Mouse (Mus musculus) neural tube, embryonic 11.5 days (tissue): Measurements from ENCODE around the gene Bbs4. TPM values are rescaled to one million over a fixed set of nuclear protein-coding genes. Genes with fewer than 3 reads are reported as not detected.

Source experiments
- ATAC-seq: fragments of 200-750 bp; cut with Nextera tagmentation; 2 replicates; pipeline ENCODE4 v1.8.0; 2017; ENCODE audit warnings: moderate number of reproducible peaks, mild to moderate bottlenecking, moderate TSS enrichment, moderate library complexity; ENCODE audit not compliant: insufficient read depth, low FRiP score, low TSS enrichment
- DNase-seq: peaks from one replicate; pipeline ENCODE4 v3.0.0-alpha.2; 2015; ENCODE audit warnings: low spot score
- H3K27ac ChIP-seq: fragments of 300-500 bp; sonication (generic); 2 replicates; pipeline ENCODE4 v1.5.1; 2014; ENCODE audit warnings: low read depth, mild to moderate bottlenecking, low read length
- H3K27me3 ChIP-seq: fragments of 300-500 bp; sonication (generic); 2 replicates; pipeline ENCODE4 v1.6.1; 2014; ENCODE audit warnings: mild to moderate bottlenecking, low read length, mixed read lengths; ENCODE audit not compliant: control insufficient read depth, insufficient read depth
- H3K36me3 ChIP-seq: fragments of 300-500 bp; sonication (generic); 2 replicates; pipeline ENCODE4 v1.6.1; 2014; ENCODE audit warnings: mild to moderate bottlenecking, low read length, moderate library complexity, mixed read lengths; ENCODE audit not compliant: control insufficient read depth, insufficient read depth
- H3K4me1 ChIP-seq: fragments of 300-500 bp; sonication (generic); 2 replicates; pipeline ENCODE4 v1.6.1; 2014; ENCODE audit warnings: low read length, mixed read lengths; ENCODE audit not compliant: control insufficient read depth, insufficient read depth
- H3K4me2 ChIP-seq: fragments of 300-500 bp; sonication (generic); 2 replicates; pipeline ENCODE4 v1.6.1; 2014; ENCODE audit warnings: low read depth, mild to moderate bottlenecking, moderate library complexity
- H3K4me3 ChIP-seq: fragments of 300-500 bp; sonication (generic); 2 replicates; pipeline ENCODE4 v1.5.1; 2014; ENCODE audit warnings: low read depth, low read length
- H3K9ac ChIP-seq: fragments of 300-500 bp; sonication (generic); 2 replicates; pipeline ENCODE4 v1.6.1; 2014; ENCODE audit warnings: mild to moderate bottlenecking, low read length
- H3K9me3 ChIP-seq: fragments of 300-500 bp; sonication (generic); 2 replicates; pipeline ENCODE4 v1.6.1; 2016; ENCODE audit warnings: low read length; ENCODE audit not compliant: control insufficient read depth
- WGBS: fragments of 180-500 bp; shearing (Covaris S2); extraction: QIAGEN DNeasy Blood & Tissue Kit; methylation state at CpG from one replicate; pipeline ENCODE4 v1.1.7; 2014; 5-methylcytosine and 5-hydroxymethylcytosine counted together
- polyA plus RNA-seq: library from polyadenylated mRNA; unstranded; fragments of >200 nt; fragmentation: Nextera tagmentation; extraction: Ambion mirVana; gene quantifications from 2 replicates; pipeline ENCODE4 v1.2.1, GENCODE M21; 2014

Bbs4 gene
- polyA plus RNA-seq, 1 experiment from 2014 or later = 22.1 TPM

DNA sequence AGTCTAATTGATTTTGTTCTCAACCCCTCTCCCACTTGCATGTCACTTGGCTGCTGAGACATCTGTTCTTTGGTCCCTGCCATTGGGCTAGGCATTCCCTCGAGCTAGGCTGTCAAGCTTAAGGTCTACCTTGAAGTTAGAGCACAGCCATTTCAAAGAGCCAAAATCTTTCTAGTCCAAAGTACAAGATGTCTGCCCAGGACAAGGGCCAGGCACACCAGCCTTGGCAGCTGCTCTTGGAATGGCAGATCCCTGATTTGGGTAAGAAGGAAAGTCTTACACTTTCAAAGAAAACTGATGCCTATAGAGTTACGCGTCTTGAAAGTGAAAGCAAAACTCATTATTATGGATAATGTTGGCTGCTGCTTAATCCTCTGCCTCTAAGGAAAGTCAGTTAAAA is 37.1 kb downstream of the Bbs4 start:
- WGBS = 92% methylated on average over 3 of the region's 3 CpGs
- H3K27ac ChIP-seq = no peak overlapping the region
- no peak for ATAC-seq

DNA sequence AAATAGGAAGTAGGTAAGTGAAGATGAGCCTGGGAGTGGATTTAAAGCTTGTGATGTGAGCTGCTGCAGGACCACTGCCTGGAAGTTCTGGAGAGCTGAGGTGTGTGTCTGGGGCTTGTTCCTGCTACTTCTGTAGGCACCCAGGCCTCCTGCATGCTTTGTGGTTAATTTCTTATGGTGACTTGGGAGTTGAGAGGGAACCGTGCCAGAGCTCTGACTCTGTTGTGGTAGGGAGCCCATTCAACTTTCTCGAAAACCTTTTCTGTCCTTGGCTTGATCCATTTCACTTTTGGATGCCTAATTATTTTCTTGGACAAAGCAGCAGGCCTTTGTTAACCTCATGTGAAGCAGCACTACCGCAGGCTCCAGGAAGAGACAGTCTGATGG is 42.0 kb downstream of the Bbs4 start:
- no peak overlapping the region for H3K27ac ChIP-seq
- 95% methylated on average over 3 of the region's 3 CpGs for WGBS
- H3K4me1 ChIP-seq = no peaks in the 10 kb centered on the region
- no peak overlapping the region for H3K9ac ChIP-seq
- H3K36me3 ChIP-seq = peaks cover 13% of the 10 kb centered on the region
- H3K27me3 ChIP-seq = no peaks in the 10 kb centered on the region
- ATAC-seq = no peak
- DNase-seq = no peak
- H3K4me3 ChIP-seq = no peak overlapping the region
- H3K4me2 ChIP-seq = no peak overlapping the region
- no peaks in the 10 kb centered on the region for H3K9me3 ChIP-seq

More for the DNA sequence above, 37.1 kb downstream of the Bbs4 start:
- DNase-seq = no peak
- no peaks in the 10 kb centered on the region for H3K9me3 ChIP-seq
- no peak overlapping the region for H3K9ac ChIP-seq
- no peak overlapping the region for H3K4me2 ChIP-seq
- no peak overlapping the region for H3K4me3 ChIP-seq
- H3K27me3 ChIP-seq = no peaks in the 10 kb centered on the region
- H3K4me1 ChIP-seq = no peaks in the 10 kb centered on the region
- H3K36me3 ChIP-seq = peaks cover 13% of the 10 kb centered on the region

DNA sequence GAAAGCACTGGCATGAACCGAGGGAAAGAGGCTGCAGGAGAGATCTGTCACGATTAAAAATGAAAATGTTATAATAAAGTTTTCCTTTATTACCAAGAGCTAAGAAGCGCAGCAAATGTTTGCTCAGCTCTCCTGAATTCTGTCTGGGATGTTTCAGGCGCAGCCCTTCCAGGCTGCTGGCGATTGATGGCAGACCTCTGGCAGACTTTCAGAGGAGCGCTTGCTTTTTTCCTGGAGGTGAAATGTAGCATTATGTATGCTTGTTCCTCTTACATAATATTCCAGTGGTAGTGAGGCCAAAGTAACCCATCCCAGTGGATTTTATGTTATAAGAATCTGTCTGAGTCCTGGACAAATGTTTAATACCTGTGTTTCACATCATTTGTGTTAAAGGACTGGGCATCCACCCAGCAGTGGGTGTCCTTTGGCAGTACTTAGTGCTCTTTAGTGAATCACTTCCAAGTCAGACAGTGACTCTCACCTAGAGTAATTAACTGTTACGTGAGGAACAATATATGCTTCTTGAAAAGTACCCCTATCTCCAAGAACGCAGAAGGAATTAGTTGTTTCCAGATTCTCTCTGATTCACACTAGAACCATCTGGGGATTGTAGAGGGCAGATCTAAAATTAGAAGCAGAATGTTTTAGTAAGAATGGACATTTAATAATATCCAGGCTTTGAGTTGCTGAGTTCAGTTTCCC is 42.6 kb downstream of the Bbs4 start:
- no peak for DNase-seq
- Histone ChIP-seq H3K27me3 (no peaks in the 10 kb centered on the region), H3K4me2 (no peak overlapping the region), H3K9me3 (no peaks in the 10 kb centered on the region), H3K27ac (no peak overlapping the region), H3K9ac (no peak overlapping the region), H3K36me3 (peaks cover 12% of the 10 kb centered on the region), H3K4me1 (no peaks in the 10 kb centered on the region), H3K4me3 (no peak overlapping the region)
- WGBS = 95% methylated on average over 8 of the region's 8 CpGs
- ATAC-seq = no peak

DNA sequence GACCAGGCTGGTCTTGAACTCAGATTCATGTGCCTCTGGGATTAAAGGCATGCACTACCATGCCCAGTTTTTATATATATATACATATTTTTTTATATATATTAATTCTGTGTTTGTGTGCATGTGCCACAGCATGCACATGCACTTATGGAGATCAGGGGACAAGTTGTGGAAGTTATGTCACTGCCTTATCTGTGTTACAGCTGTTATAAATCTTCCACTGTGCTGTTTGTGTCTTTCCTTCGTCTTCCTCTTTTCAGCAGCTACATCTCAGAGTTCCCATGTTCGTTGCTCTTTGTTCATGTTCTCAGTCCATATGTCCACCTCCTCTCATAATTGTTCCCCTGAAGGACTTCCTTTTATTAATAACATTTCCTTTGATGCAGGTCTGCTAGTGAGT is 45.4 kb downstream of the Bbs4 start:
- Histone ChIP-seq H3K36me3 (peaks cover 10% of the 10 kb centered on the region), H3K4me2 (no peak overlapping the region), H3K27ac (no peak overlapping the region), H3K4me3 (no peak overlapping the region), H3K9ac (no peak overlapping the region), H3K4me1 (no peaks in the 10 kb centered on the region), H3K27me3 (no peaks in the 10 kb centered on the region), H3K9me3 (no peaks in the 10 kb centered on the region)
- ATAC-seq = no peak
- 79% methylated on average over 2 of the region's 2 CpGs for WGBS
- no peak for DNase-seq

DNA sequence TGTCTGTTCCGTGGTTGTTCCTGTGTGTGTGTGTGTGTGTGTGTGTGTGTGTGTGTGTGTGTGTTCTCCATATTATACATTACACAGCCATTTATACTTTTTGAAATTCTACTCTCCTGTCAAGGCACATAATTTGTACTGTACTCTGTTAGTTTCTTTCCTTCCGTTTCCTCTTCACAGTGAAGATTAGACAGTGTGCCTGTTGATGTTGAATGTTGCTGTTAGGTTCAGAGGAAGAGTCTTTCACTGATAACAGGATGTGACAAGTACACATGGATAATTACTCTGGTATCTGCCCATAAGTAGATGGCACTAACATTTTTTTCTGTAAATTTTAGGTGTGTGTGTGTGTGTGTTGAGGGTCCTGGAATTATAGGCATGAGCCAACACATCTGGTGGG is 56.9 kb downstream of the Bbs4 start:
- Histone ChIP-seq H3K4me3 (no peak overlapping the region), H3K36me3 (peaks cover 11% of the 10 kb centered on the region; the same call in 1 of the 2 replicates), H3K27ac (no peak overlapping the region), H3K27me3 (no peaks in the 10 kb centered on the region), H3K9me3 (no peaks in the 10 kb centered on the region), H3K4me1 (peaks cover 4% of the 10 kb centered on the region; the same call in 1 of the 2 replicates), H3K4me2 (no peak overlapping the region), H3K9ac (no peak overlapping the region)
- DNase-seq = no peak
- 90% methylated on average over 2 of the region's 2 CpGs for WGBS
- no peak for ATAC-seq

DNA sequence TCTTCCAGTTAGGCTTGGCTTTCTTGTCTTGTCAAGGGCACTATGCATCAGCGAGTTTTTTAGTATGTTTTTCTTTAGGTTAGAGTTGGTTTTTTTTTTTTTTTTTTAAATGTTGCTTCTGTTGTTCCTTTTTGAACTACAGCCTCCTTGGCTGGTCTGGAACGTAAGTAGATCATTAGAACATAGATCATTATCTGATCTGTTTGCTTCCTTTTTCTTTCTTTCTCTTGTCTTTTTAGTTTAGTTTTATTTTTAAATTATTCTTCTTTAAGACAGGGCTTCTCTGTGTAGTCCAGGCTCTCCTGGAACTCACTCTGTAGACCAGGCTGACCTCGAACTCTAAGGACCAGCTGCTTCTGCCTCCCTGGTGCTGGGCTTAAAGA is 60.8 kb downstream of the Bbs4 start:
- no peaks in the 10 kb centered on the region for H3K36me3 ChIP-seq
- no peak overlapping the region for H3K27ac ChIP-seq
- no peaks in the 10 kb centered on the region for H3K9me3 ChIP-seq
- H3K27me3 ChIP-seq = no peaks in the 10 kb centered on the region
- no peak overlapping the region; the same call in 1 of the 2 replicates for H3K9ac ChIP-seq
- peak overlapping the region; percentile 85 for H3K4me3 ChIP-seq
- DNase-seq (no peak), ATAC-seq (no peak)
- 53% methylated on average over 3 of the region's 3 CpGs for WGBS
- peak overlapping the region; percentile 55 for H3K4me2 ChIP-seq
- H3K4me1 ChIP-seq = peaks cover 7% of the 10 kb centered on the region

DNA sequence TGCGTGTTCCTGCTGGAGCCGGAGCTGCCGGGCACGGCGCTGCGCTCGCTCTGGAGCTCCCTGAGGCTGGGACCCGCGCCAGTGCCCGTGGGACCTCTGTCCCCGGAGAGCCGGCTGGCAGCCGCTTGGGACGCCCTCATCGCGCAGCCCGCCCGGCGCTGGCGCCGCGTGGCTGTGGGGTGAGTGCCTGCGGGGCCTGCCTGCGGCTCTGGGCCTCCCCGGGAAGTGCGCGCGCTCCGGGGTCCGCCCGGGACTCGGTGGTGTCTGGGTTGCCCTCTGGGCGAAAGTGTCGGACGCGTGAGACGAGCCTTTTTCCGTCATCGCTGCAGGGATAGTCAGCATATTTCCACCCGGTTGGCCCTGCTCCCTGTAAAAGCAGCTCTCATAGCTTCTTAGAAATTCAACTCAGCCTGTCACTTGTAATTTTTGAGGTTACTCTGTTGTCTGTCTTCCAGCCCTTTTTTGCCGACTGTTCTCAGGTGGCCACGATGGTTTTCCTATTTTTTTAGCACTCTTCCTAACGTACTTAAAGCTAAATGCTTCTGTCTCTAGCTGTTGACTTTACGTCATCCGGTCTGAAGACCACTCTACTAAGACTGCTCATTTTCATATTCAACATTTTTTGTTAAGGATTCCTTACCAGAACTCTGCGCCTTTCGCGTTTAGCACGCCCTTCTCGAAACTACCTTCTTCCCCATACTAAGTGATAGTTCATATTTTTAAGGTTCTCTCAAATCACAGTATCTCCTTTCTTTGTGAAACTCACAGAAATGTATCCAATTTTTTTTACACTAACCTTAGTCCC is 61.4 kb downstream of the Bbs4 start:
- H3K9me3 ChIP-seq = no peaks in the 10 kb centered on the region
- peak; percentile 62 for ATAC-seq

DNA sequence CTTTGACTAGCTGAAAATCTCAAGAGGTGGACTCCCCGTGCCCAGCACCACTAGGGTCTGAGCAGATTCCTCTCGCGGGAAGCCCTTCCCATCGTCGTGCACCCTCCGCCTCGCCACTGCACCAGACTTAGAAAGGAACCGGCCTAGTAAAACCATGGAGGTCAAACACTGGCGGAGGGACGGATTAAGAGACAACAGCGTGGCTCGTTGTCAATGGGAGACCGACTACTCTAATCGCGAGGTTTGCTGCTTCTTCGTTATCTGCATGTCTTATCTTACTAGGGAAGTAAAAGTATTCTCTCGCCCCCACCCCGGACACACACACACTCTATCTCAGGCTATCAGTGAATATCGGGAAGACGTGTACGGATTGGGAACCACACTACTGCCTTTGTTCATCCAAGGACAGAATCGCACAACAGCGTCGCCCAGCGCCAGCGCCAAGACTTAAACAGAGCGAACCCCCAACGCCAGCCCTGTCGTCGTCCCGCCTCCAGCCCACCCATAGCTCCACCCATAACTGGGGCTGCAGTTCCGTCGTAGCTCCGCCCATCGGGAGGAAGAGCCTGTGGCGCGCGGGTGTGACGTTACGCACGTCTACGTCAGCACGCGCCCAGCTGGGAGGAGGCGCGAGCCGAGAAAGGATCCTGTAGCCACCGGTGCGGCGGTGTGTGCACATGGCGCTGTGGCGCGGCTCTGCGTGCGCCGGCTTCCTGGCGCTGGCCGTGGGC is 62.2 kb downstream of the Bbs4 start, which contains the start of gene Adpgk:
Gene Adpgk, plus strand, starts transcription at position 602 of the 731 bp plus-strand sequence.
- Histone ChIP-seq H3K4me3 (peak within 1 kb of the TSS; percentile 85), H3K27ac (peak within 1 kb of the TSS; percentile 86), H3K36me3 (no peaks in the 10 kb centered on the region), H3K27me3 (no peaks in the 10 kb centered on the region), H3K4me2 (peak within 1 kb of the TSS; percentile 55), H3K4me1 (peaks cover 7% of the 10 kb centered on the region), H3K9ac (peak within 1 kb of the TSS; percentile 88), H3K9me3 (no peaks in the 10 kb centered on the region)
- peak; percentile 100 for DNase-seq
- peak; percentile 97 for ATAC-seq
- WGBS = 2% methylated on average over 58 of the region's 58 CpGs

More for the DNA sequence above, 61.4 kb downstream of the Bbs4 start:
- DNase-seq = no peak
- WGBS = 1% methylated on average over 47 of the region's 50 CpGs
- H3K27ac ChIP-seq = peak overlapping the region; percentile 86
- H3K27me3 ChIP-seq = no peaks in the 10 kb centered on the region
- H3K4me1 ChIP-seq = peaks cover 7% of the 10 kb centered on the region
- peak overlapping the region; percentile 88 for H3K9ac ChIP-seq
- peak overlapping the region; percentile 55 for H3K4me2 ChIP-seq
- H3K4me3 ChIP-seq = peak overlapping the region; percentile 85
- H3K36me3 ChIP-seq = no peaks in the 10 kb centered on the region
